Mouse (Mus musculus): ENCODE measurements at regions not wholly inside any gene's neighbourhood (a gene's known extent, or its start where the extent isn't known, plus 50 kb on each side); places are given as distances from the start of the nearest gene placed in this dataset.

DNA sequence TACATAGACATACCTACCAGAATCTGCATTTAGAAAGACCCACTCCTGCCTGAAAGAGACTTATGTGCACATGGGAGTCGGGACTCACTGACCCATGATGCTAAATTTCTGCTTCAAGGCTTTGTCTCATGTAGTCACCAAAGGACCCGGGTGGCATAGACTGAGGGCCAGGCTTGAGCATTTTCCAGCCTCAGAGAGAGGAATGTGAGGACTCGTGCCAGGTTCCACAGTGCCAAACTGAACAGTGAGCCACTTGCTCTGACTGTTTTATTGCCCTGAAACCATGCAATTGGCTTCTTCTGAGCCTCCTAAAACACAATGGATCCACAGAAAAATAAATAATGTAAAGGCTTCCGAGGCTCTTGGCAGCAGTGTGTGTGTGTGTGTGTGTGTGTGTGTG is 1727.9 kb upstream of the Gm7489 start:
- no peak overlapping the region for H3ac ChIP-seq (ENCODE audit: control insufficient read depth, insufficient read length, low read depth)
- no peak for TF ChIP-seq FOSL1 (IDR thresholded peaks at IDR 0.05; ENCODE audit: insufficient read depth, low read length, poor library complexity, severe bottlenecking)
- no peak for TF ChIP-seq MYOD1 (IDR thresholded peaks at IDR 0.05; ENCODE audit: control insufficient read depth, insufficient read length, low read depth)
- no peaks in the 10 kb centered on the region for H3K79me2 ChIP-seq (ENCODE audit: control insufficient read depth, insufficient read depth)
- H3K4me3 ChIP-seq (ENCODE audit: insufficient read depth, poor library complexity, severe bottlenecking): no peak overlapping the region
- no peaks in the 10 kb centered on the region for H3K36me3 ChIP-seq (ENCODE audit: control insufficient read depth, insufficient read depth)
- no peaks in the 10 kb centered on the region for H3K27me3 ChIP-seq (ENCODE audit: control insufficient read depth, insufficient read depth, insufficient read length)
- H3K79me3 ChIP-seq (ENCODE audit: low read depth): no peaks in the 10 kb centered on the region

- no peak overlapping the region for H3ac ChIP-seq (ENCODE audit: control insufficient read depth, insufficient read length, low read depth)
- no peaks in the 10 kb centered on the region for H3K36me3 ChIP-seq (ENCODE audit: control insufficient read depth, insufficient read depth)
- H3K79me3 ChIP-seq (ENCODE audit: low read depth): no peaks in the 10 kb centered on the region
- no peaks in the 10 kb centered on the region for H3K27me3 ChIP-seq (ENCODE audit: control insufficient read depth, insufficient read depth, insufficient read length)
- H3K4me3 ChIP-seq (ENCODE audit: insufficient read depth, poor library complexity, severe bottlenecking): no peak overlapping the region
- TF ChIP-seq CTCF (IDR thresholded peaks at IDR 0.05; ENCODE audit: control insufficient read depth, insufficient read depth, insufficient read length) (peak; percentile 95), MYOD1 (IDR thresholded peaks at IDR 0.05; ENCODE audit: control insufficient read depth, insufficient read length, low read depth) (no peak), MAX (IDR thresholded peaks at IDR 0.05) (no peak), MYOG (IDR thresholded peaks at IDR 0.05; ENCODE audit: control insufficient read depth, extremely low read depth, insufficient read length) (no peak), USF1 (IDR thresholded peaks at IDR 0.05; ENCODE audit: low read depth) (no peak)
- no peaks in the 10 kb centered on the region for H3K79me2 ChIP-seq (ENCODE audit: control insufficient read depth, insufficient read depth)
Observed at GRCm38 (mm10) chr15:52160181-52161088, 1724.3 kb upstream of the Gm7489 start.

- Histone ChIP-seq H3ac (ENCODE audit: control insufficient read depth, insufficient read length, low read depth) (no peak overlapping the region), H3K27me3 (ENCODE audit: control insufficient read depth, insufficient read depth, insufficient read length) (no peaks in the 10 kb centered on the region), H3K4me3 (ENCODE audit: insufficient read depth, poor library complexity, severe bottlenecking) (no peak overlapping the region), H3K79me3 (ENCODE audit: low read depth) (no peaks in the 10 kb centered on the region), H3K36me3 (ENCODE audit: control insufficient read depth, insufficient read depth) (no peaks in the 10 kb centered on the region), H3K79me2 (ENCODE audit: control insufficient read depth, insufficient read depth) (no peaks in the 10 kb centered on the region)
- TF ChIP-seq FOSL1 (IDR thresholded peaks at IDR 0.05; ENCODE audit: insufficient read depth, low read length, poor library complexity, severe bottlenecking) (no peak), CTCF (IDR thresholded peaks at IDR 0.05; ENCODE audit: control insufficient read depth, insufficient read depth, insufficient read length) (no peak), CEBPB (IDR thresholded peaks at IDR 0.05; ENCODE audit: low read depth) (no peak), USF1 (IDR thresholded peaks at IDR 0.05; ENCODE audit: low read depth) (no peak), MYOD1 (IDR thresholded peaks at IDR 0.05; ENCODE audit: control insufficient read depth, insufficient read length, low read depth) (no peak), MAX (IDR thresholded peaks at IDR 0.05) (no peak), MYOG (IDR thresholded peaks at IDR 0.05; ENCODE audit: control insufficient read depth, extremely low read depth, insufficient read length) (no peak)
Observed at GRCm38 (mm10) chr15:52161089-52161442, 1723.6 kb upstream of the Gm7489 start.

DNA sequence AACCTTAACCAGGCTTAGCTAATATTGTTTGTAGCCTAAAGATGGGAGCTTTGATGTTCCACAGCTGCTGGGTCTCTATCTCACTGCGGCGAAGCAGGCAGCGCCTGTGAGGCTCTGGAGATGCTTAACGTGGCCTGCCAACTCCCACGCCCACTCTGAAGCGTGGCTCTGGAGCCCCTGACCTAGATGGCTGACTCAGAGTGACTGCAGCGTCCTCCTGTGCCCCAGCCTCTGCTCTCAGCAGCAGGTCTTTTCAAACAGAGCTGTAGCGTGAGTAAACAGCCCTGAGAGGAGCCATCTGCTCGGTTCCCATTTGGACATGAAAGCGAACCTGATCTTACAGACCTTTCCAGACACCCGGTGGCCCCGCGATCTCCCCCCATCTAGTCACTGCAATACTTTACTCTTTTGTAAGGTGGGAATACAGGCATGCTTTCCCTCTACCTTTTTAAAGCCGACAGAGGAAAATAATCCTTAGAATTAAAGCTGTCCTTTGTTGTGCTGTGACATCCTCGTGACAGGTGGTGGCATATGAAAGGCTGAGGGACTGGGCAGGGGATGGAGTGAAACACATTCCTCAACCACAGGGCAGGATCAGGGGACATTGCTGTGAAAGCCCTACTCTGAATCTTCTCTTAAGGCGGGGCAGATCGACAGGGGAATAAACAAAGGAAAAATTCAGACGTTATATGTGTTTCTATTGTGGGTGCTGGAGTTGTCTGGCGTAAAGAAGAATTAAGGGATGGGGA is 1723.0 kb upstream of the Gm7489 start:
- H3K36me3 ChIP-seq (ENCODE audit: control insufficient read depth, insufficient read depth): no peaks in the 10 kb centered on the region
- no peaks in the 10 kb centered on the region for H3K79me2 ChIP-seq (ENCODE audit: control insufficient read depth, insufficient read depth)
- no peaks in the 10 kb centered on the region for H3K27me3 ChIP-seq (ENCODE audit: control insufficient read depth, insufficient read depth, insufficient read length)
- peak overlapping the region; percentile 24 for H3ac ChIP-seq (ENCODE audit: control insufficient read depth, insufficient read length, low read depth)
- TF ChIP-seq USF1 (IDR thresholded peaks at IDR 0.05; ENCODE audit: low read depth) (no peak), CTCF (IDR thresholded peaks at IDR 0.05; ENCODE audit: control insufficient read depth, insufficient read depth, insufficient read length) (no peak), MYOD1 (IDR thresholded peaks at IDR 0.05; ENCODE audit: control insufficient read depth, insufficient read length, low read depth) (no peak), MAX (IDR thresholded peaks at IDR 0.05) (no peak), CEBPB (IDR thresholded peaks at IDR 0.05; ENCODE audit: low read depth) (no peak), FOSL1 (IDR thresholded peaks at IDR 0.05; ENCODE audit: insufficient read depth, low read length, poor library complexity, severe bottlenecking) (no peak)
- H3K4me3 ChIP-seq (ENCODE audit: insufficient read depth, poor library complexity, severe bottlenecking): no peak overlapping the region
- H3K79me3 ChIP-seq (ENCODE audit: low read depth): no peaks in the 10 kb centered on the region

DNA sequence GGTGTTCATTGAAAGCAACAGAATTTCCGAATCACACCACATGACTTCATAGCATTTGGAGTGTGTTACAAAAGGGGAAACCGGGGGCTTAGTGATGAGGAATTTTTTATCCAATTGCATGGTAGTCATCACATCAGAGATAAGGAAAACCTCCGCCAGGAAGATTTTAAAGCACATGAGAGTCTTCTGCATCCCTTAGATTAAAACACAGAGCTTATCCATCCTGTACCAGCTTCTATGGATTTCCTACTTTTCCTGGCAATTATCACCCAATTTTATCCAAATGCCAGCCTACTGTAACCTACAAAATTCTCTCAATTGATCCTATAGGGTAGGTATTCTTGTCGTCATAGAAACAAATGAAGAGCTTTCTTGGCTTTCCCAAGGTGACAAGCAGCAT is 1718.6 kb upstream of the Gm7489 start:
- Histone ChIP-seq H3ac (ENCODE audit: control insufficient read depth, insufficient read length, low read depth) (no peak overlapping the region), H3K36me3 (ENCODE audit: control insufficient read depth, insufficient read depth) (no peaks in the 10 kb centered on the region), H3K79me3 (ENCODE audit: low read depth) (no peaks in the 10 kb centered on the region), H3K79me2 (ENCODE audit: control insufficient read depth, insufficient read depth) (no peaks in the 10 kb centered on the region), H3K4me3 (ENCODE audit: insufficient read depth, poor library complexity, severe bottlenecking) (no peak overlapping the region), H3K27me3 (ENCODE audit: control insufficient read depth, insufficient read depth, insufficient read length) (peaks cover 3% of the 10 kb centered on the region)
- TF ChIP-seq FOSL1 (IDR thresholded peaks at IDR 0.05; ENCODE audit: insufficient read depth, low read length, poor library complexity, severe bottlenecking): no peak
- TF ChIP-seq CEBPB (IDR thresholded peaks at IDR 0.05; ENCODE audit: low read depth): no peak
- TF ChIP-seq CTCF (IDR thresholded peaks at IDR 0.05; ENCODE audit: control insufficient read depth, insufficient read depth, insufficient read length): no peak
- no peak for TF ChIP-seq MYOD1 (IDR thresholded peaks at IDR 0.05; ENCODE audit: control insufficient read depth, insufficient read length, low read depth)
- no peak for TF ChIP-seq MAX (IDR thresholded peaks at IDR 0.05)
- no peak for TF ChIP-seq USF1 (IDR thresholded peaks at IDR 0.05; ENCODE audit: low read depth)
- TF ChIP-seq MYOG (IDR thresholded peaks at IDR 0.05; ENCODE audit: control insufficient read depth, extremely low read depth, insufficient read length): no peak

All from C2C12 (cell line).